Mouse (Mus musculus) small intestine, adult 2 months (tissue): Measurements from ENCODE around the gene Nfkb1. TPM values are rescaled to one million over a fixed set of nuclear protein-coding genes. Genes with fewer than 3 reads are reported as not detected.

Experiments used
- H3K27ac ChIP-seq: fragments of 200-500 bp; 2 replicates; pipeline ENCODE4 v1.5.1; 2012; ENCODE audit warnings: low read depth, low read length, control low read depth, inconsistent platforms; ENCODE audit not compliant: insufficient read depth
- H3K27me3 ChIP-seq: fragments of 200-500 bp; 2 replicates; pipeline ENCODE4 v1.6.1; 2012; ENCODE audit warnings: mild to moderate bottlenecking, moderate library complexity, low read length, inconsistent platforms; ENCODE audit not compliant: control insufficient read depth, insufficient read depth
- H3K36me3 ChIP-seq: fragments of 200-500 bp; 2 replicates; pipeline ENCODE4 v1.6.1; 2012; ENCODE audit warnings: mild to moderate bottlenecking, low read length, control low read depth, inconsistent platforms; ENCODE audit not compliant: control insufficient read depth, insufficient read depth
- H3K4me1 ChIP-seq: fragments of 200-500 bp; 2 replicates; pipeline ENCODE4 v1.6.1; 2012; ENCODE audit warnings: low read length, inconsistent platforms, mixed read lengths; ENCODE audit not compliant: control insufficient read depth, insufficient read depth, insufficient read length
- H3K4me3 ChIP-seq: fragments of 200-500 bp; 2 replicates; pipeline ENCODE4 v1.5.1; 2012; ENCODE audit warnings: low read depth, mild to moderate bottlenecking, control low read depth, inconsistent platforms, low read length, moderate library complexity
- CTCF ChIP-seq: fragments of 200-500 bp; IDR thresholded peaks from 2 replicates; pipeline ENCODE4 v1.5.1; 2012; ENCODE audit warnings: low read depth, mild to moderate bottlenecking, control low read depth, inconsistent platforms, low read length, moderate library complexity, mixed read lengths; ENCODE audit not compliant: insufficient replicate concordance, insufficient read length; ENCODE audit errors: extremely low read depth
- POLR2A ChIP-seq: fragments of 200-500 bp; IDR thresholded peaks from 2 replicates; pipeline ENCODE4 v1.6.1; 2012; ENCODE audit warnings: low read depth, mild to moderate bottlenecking, control low read depth, inconsistent platforms, low read length, moderate library complexity
- WGBS: fragments of 180-500 bp; shearing (Covaris S2); methylation state at CpG from one replicate; pipeline ENCODE4 v1.1.7; 2018; 5-methylcytosine and 5-hydroxymethylcytosine counted together
- polyA plus RNA-seq: library from polyadenylated mRNA; depleted of rRNA; stranded (reverse); fragments of >200 nt; gene quantifications from 2 replicates; pipeline ENCODE4 v1.2.3, GENCODE M21; 2012

The Nfkb1 gene
- polyA plus RNA-seq, 1 experiment, result 94.2 TPM

- WGBS, result 77% methylated on average over 5 of the region's 5 CpGs
- no peak overlapping the region for H3K4me3 ChIP-seq
- no peaks in the 10 kb centered on the region for H3K27me3 ChIP-seq
- H3K4me1 ChIP-seq, result peaks cover 8% of the 10 kb centered on the region
- TF ChIP-seq POLR2A, result no peak
- TF ChIP-seq CTCF, result no peak
- peaks cover 6% of the 10 kb centered on the region for H3K36me3 ChIP-seq
- H3K27ac ChIP-seq, result no peak overlapping the region
Observed at GRCm38 (mm10) chr3:135637592-135637991, 53.8 kb downstream of the Nfkb1 start.

GRCm38 (mm10) chr3:135636454-135636853 lies 54.9 kb downstream of the Nfkb1 start:
- Histone ChIP-seq H3K36me3 (peaks cover 6% of the 10 kb centered on the region), H3K4me3 (no peak overlapping the region), H3K27me3 (no peaks in the 10 kb centered on the region), H3K4me1 (peaks cover 11% of the 10 kb centered on the region), H3K27ac (no peak overlapping the region)
- 62% methylated on average over 14 of the region's 14 CpGs for WGBS
- no peak for TF ChIP-seq CTCF
- no peak for TF ChIP-seq POLR2A

GRCm38 (mm10) chr3:135635646-135636434 lies 55.5 kb downstream of the Nfkb1 start:
- Histone ChIP-seq H3K4me3 (no peak overlapping the region), H3K4me1 (peaks cover 7% of the 10 kb centered on the region), H3K27ac (no peak overlapping the region), H3K36me3 (peaks cover 7% of the 10 kb centered on the region), H3K27me3 (no peaks in the 10 kb centered on the region)
- 85% methylated on average over 14 of the region's 14 CpGs for WGBS
- no peak for TF ChIP-seq CTCF
- no peak for TF ChIP-seq POLR2A

GRCm38 (mm10) chr3:135635030-135635429 lies 56.3 kb downstream of the Nfkb1 start:
- peaks cover 5% of the 10 kb centered on the region for H3K36me3 ChIP-seq
- WGBS, result 80% methylated on average over 1 of the region's 1 CpGs

GRCm38 (mm10) chr3:135634275-135634674 lies 57.1 kb downstream of the Nfkb1 start:
- 45% methylated on average over 3 of the region's 3 CpGs for WGBS
- no peak for TF ChIP-seq CTCF
- no peak for TF ChIP-seq POLR2A
- Histone ChIP-seq H3K4me3 (no peak overlapping the region), H3K27me3 (no peaks in the 10 kb centered on the region), H3K27ac (no peak overlapping the region), H3K4me1 (peaks cover 6% of the 10 kb centered on the region), H3K36me3 (peaks cover 4% of the 10 kb centered on the region; the same call in 1 of the 2 replicates)

More at GRCm38 (mm10) chr3:135635030-135635429, 56.3 kb downstream of the Nfkb1 start:
- TF ChIP-seq POLR2A, result no peak
- no peak for TF ChIP-seq CTCF
- H3K27me3 ChIP-seq, result no peaks in the 10 kb centered on the region
- peaks cover 6% of the 10 kb centered on the region for H3K4me1 ChIP-seq
- H3K27ac ChIP-seq, result no peak overlapping the region
- H3K4me3 ChIP-seq, result no peak overlapping the region

GRCm38 (mm10) chr3:135631856-135632255 lies 59.5 kb downstream of the Nfkb1 start:
- Histone ChIP-seq H3K36me3 (peaks cover 14% of the 10 kb centered on the region), H3K4me1 (peaks cover 6% of the 10 kb centered on the region), H3K27ac (no peak overlapping the region), H3K4me3 (no peak overlapping the region), H3K27me3 (no peaks in the 10 kb centered on the region)
- 68% methylated on average over 4 of the region's 4 CpGs for WGBS
- TF ChIP-seq CTCF, result no peak
- no peak for TF ChIP-seq POLR2A

GRCm38 (mm10) chr3:135631096-135631457 lies 60.3 kb downstream of the Nfkb1 start:
- peaks cover 6% of the 10 kb centered on the region; the same call in 1 of the 2 replicates for H3K4me1 ChIP-seq
- no peaks in the 10 kb centered on the region for H3K27me3 ChIP-seq
- 71% methylated on average over 10 of the region's 10 CpGs for WGBS
- H3K4me3 ChIP-seq, result no peak overlapping the region
- no peak overlapping the region for H3K27ac ChIP-seq
- peaks cover 19% of the 10 kb centered on the region for H3K36me3 ChIP-seq
- peak; percentile 32; the same call in 1 of the 2 replicates for TF ChIP-seq CTCF
- TF ChIP-seq POLR2A, result no peak
